Mouse (Mus musculus): ENCODE data around the gene Gadd45g. TPM values are rescaled to one million over a fixed set of nuclear protein-coding genes. Genes with fewer than 3 reads are reported as not detected.
"Not testable (repeated sequence)": the region's sequence is repeated elsewhere in the genome, so short reads cannot be mapped to it uniquely, and the experiment has no call there.

Gene Gadd45g
- polyA plus RNA-seq, 1 experiment = 43.0 TPM

- no peak for DNase-seq (ENCODE audit: extremely low spot score in 1 of 2, low spot score in 1 of 2)
Observed at GRCm38 (mm10) chr13:51832491-51832890, 14.0 kb upstream of the Gadd45g start.

- no peak for DNase-seq (ENCODE audit: extremely low spot score in 1 of 2, low spot score in 1 of 2)
Observed at GRCm38 (mm10) chr13:51833611-51834010, 12.9 kb upstream of the Gadd45g start.

GRCm38 (mm10) chr13:51834024-51834423 lies 12.5 kb upstream of the Gadd45g start:
- not testable (repeated sequence) for DNase-seq (ENCODE audit: extremely low spot score in 1 of 2, low spot score in 1 of 2)

- no peak for DNase-seq (ENCODE audit: extremely low spot score in 1 of 2, low spot score in 1 of 2)
Observed at GRCm38 (mm10) chr13:51834520-51834919, 12.0 kb upstream of the Gadd45g start.

GRCm38 (mm10) chr13:51835208-51835607 lies 11.3 kb upstream of the Gadd45g start:
- not testable (repeated sequence) for DNase-seq (ENCODE audit: extremely low spot score in 1 of 2, low spot score in 1 of 2)

- DNase-seq (ENCODE audit: extremely low spot score in 1 of 2, low spot score in 1 of 2) = no peak
Observed at GRCm38 (mm10) chr13:51837402-51837801, 9.1 kb upstream of the Gadd45g start.

- peak in 1 of 2 experiments; percentile 75 for DNase-seq (ENCODE audit: extremely low spot score in 1 of 2, low spot score in 1 of 2)
Observed at GRCm38 (mm10) chr13:51839250-51840026, 7.0 kb upstream of the Gadd45g start.

GRCm38 (mm10) chr13:51840702-51841101 lies 5.8 kb upstream of the Gadd45g start:
- no peak for DNase-seq (ENCODE audit: extremely low spot score in 1 of 2, low spot score in 1 of 2)

- no peak for DNase-seq (ENCODE audit: extremely low spot score in 1 of 2, low spot score in 1 of 2)
Observed at GRCm38 (mm10) chr13:51841541-51842115, 4.8 kb upstream of the Gadd45g start.

- DNase-seq (ENCODE audit: extremely low spot score in 1 of 2, low spot score in 1 of 2) = no peak
Observed at GRCm38 (mm10) chr13:51842191-51842590, 4.3 kb upstream of the Gadd45g start.

- DNase-seq (ENCODE audit: extremely low spot score in 1 of 2, low spot score in 1 of 2) = no peak
Observed at GRCm38 (mm10) chr13:51842773-51843172, 3.7 kb upstream of the Gadd45g start.

GRCm38 (mm10) chr13:51843298-51843697 lies 3.2 kb upstream of the Gadd45g start:
- no peak for DNase-seq (ENCODE audit: extremely low spot score in 1 of 2, low spot score in 1 of 2)

GRCm38 (mm10) chr13:51844118-51844517 lies 2.4 kb upstream of the Gadd45g start:
- DNase-seq (ENCODE audit: extremely low spot score in 1 of 2, low spot score in 1 of 2) = no peak

GRCm38 (mm10) chr13:51844661-51845060 lies 1.8 kb upstream of the Gadd45g start:
- DNase-seq (ENCODE audit: extremely low spot score in 1 of 2, low spot score in 1 of 2) = peak in 1 of 2 experiments; percentile 74

- DNase-seq (ENCODE audit: extremely low spot score in 1 of 2, low spot score in 1 of 2) = peak in 1 of 2 experiments; percentile 40
Observed at GRCm38 (mm10) chr13:51845072-51845471, 1.4 kb upstream of the Gadd45g start.

- DNase-seq (ENCODE audit: extremely low spot score in 1 of 2, low spot score in 1 of 2) = peak; percentile 54 to 80
Observed at GRCm38 (mm10) chr13:51845591-51846191, 787 bp upstream of the Gadd45g start.

- DNase-seq (ENCODE audit: extremely low spot score in 1 of 2, low spot score in 1 of 2) = peak in 1 of 2 experiments; percentile 64
Observed at GRCm38 (mm10) chr13:51846868-51847793, 653 bp downstream of the Gadd45g start.

- peak; percentile 61 to 85 for DNase-seq (ENCODE audit: extremely low spot score in 1 of 2, low spot score in 1 of 2)
Observed at GRCm38 (mm10) chr13:51847979-51848480, 1.6 kb downstream of the Gadd45g start.

GRCm38 (mm10) chr13:51848481-51849240 lies 2.2 kb downstream of the Gadd45g start:
- peak; percentile 84 to 86 for DNase-seq (ENCODE audit: extremely low spot score in 1 of 2, low spot score in 1 of 2)

All from frontal cortex, adult 2 months (tissue).